Mouse (Mus musculus) myocyte (in vitro differentiated cells): ENCODE data around the gene Supt5.

Experiments
- MAX ChIP-seq: IDR thresholded peaks from one replicate; pipeline ENCODE4 v1.6.1; 2011; ENCODE audit warnings: low read depth, mild to moderate bottlenecking, control low read depth
- MYOD1 ChIP-seq, 3 experiments: IDR thresholded peaks; one replicate each; pipeline ENCODE4 v1.6.1; 2011; ENCODE audit warnings: control low read depth in 2 of 3, low read depth in 2 of 3, mild to moderate bottlenecking in 2 of 3, moderate library complexity in 1 of 3; ENCODE audit not compliant: insufficient read length in 2 of 3, control insufficient read depth in 1 of 3
- POLR2A ChIP-seq: IDR thresholded peaks from one replicate; pipeline ENCODE4 v1.6.1; 2011; ENCODE audit warnings: low read depth, mild to moderate bottlenecking, control low read depth, moderate library complexity; ENCODE audit not compliant: insufficient read length
- TCF12 ChIP-seq: IDR thresholded peaks from one replicate; pipeline ENCODE4 v1.6.1; 2011; ENCODE audit warnings: mild to moderate bottlenecking, control low read depth; ENCODE audit not compliant: poor library complexity, insufficient read depth, severe bottlenecking
- USF1 ChIP-seq: IDR thresholded peaks from one replicate; pipeline ENCODE4 v1.6.1; 2011; ENCODE audit warnings: low read depth, mild to moderate bottlenecking, control low read depth, moderate library complexity

DNA sequence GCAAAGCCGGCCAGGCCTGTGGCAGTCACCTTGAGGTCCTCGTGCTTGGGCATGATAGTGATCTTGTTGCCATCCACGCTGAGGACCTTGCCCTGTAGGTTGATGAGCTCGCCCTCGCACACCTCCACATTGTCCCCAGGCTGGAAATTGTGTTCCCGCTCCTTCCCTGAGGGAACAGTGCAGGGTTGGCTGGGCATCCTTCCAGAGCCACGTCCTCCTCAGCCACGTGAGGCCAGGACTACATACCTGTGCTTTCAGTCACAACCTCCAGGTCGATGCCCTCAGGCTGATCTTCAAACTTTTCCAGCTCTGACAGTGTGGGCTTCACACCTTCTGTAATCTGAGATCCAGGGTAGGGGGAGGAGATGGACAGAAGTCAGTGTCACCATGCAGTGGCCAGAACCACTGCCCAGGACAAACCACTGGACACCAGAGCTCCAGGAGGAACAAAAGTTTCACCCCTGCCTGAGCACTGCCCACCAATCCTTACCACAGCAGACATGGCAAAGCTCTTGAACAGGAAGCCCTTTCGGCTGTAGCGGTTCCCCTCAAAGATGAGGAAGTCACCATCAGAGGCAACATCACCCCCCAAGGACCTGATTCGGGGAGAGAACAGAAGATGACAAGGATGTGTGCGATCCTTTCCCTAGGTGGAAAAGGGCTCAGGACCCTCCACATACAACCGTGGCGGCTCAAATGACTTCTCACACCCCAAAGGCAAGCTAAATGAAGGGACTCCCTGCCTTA lies 16.4 kb downstream of the Supt5 start:
- TF ChIP-seq MAX (no peak), POLR2A (no peak), TCF12 (no peak), USF1 (no peak), MYOD1 (IDR thresholded peaks at IDR 0.05; ENCODE audit: control insufficient read depth in 1 of 3, insufficient read length in 2 of 3, low read depth in 2 of 3) (no peak)
